20 mouse cellular contexts compared by ENCODE assay signal in the genomic region with DNA sequence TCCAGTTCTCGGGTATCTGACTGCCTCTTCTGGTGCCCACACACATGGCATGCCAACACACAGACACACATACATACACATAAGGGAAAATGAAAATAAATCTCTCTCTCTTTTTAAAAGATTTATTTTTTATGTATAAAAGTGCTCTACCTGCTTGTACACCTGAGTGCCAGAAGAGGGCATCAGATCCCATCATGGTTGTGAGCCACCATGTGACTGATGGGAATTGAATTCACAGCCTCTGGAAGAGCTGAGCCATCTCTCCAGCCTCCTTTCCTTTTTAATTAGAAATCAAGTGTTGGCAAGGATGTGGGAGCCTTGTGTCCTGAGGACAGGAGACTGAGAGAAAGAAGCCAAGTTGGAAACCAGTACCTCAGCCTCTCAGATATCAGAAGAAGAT. TPM values are rescaled to one million over a fixed set of nuclear protein-coding genes. Genes with fewer than 3 reads are reported as not detected.
DNase-seq lines count a peak whose midpoint lies in the region; ATAC-seq and TF ChIP-seq lines count a peak whose summit lies in the region.
"Had no signal": no experiment of that assay in that cellular context is flagged by ENCODE, and none has a peak within 500 bp of the region (broad histone marks: within the 10 kb centered on the region; RNA-seq: fewer than 3 reads in every experiment).

No protein-coding gene starts in this region.

- ATAC-seq in hindbrain, postnatal 0 days, result no peak
- no peak for ATAC-seq in lung, embryonic 14.5 days (ENCODE audit: insufficient read depth)
- no peak for ATAC-seq in cerebellum, adult (ENCODE audit: insufficient number of reproducible peaks, low FRiP score, low TSS enrichment)
- ATAC-seq: forebrain, embryonic 14.5 days; midbrain, embryonic 16.5 days had no signal

- TF ChIP-seq EP300 in CH12.LX (IDR thresholded peaks at IDR 0.05; ENCODE audit: low read length), result no peak

- peak; percentile 55 for DNase-seq in hindbrain, postnatal 0 days (ENCODE audit: low spot score)
- no peak for DNase-seq in hindbrain, embryonic 10.5 days (ENCODE audit: low spot score)
- no peak for DNase-seq in lung, embryonic 14.5 days
- DNase-seq in lung, adult 18-20 months, result no peak
- no peak for DNase-seq in CH12.LX (ENCODE audit: extremely low read depth)
- DNase-seq: adrenal gland, adult 8-10 months; cerebellum, adult 9-10 months; heart, adult 18-20 months; heart, postnatal 36 days; kidney, postnatal 10 days; right cerebral cortex, postnatal 25 days had no signal

- TF ChIP-seq CTCF in hindbrain, postnatal 0 days (IDR thresholded peaks at IDR 0.05; ENCODE audit: low read depth), result peak; percentile 62
- peak; percentile 34; the same call in 1 of the 2 replicates for TF ChIP-seq CTCF in lung, embryonic 14.5 days (IDR thresholded peaks at IDR 0.05; ENCODE audit: low read depth)
- TF ChIP-seq CTCF in CH12.LX (conservative IDR thresholded peaks at IDR 0.05 in 1 of 2, IDR thresholded peaks at IDR 0.05 in 1 of 2; ENCODE audit: low read depth in 2 of 2, low read length in 2 of 2), result peak in 1 of 2 experiments; percentile 40; a peak in 2 of 4 replicates
- TF ChIP-seq CTCF in cortical plate, adult 2 months (IDR thresholded peaks at IDR 0.05; ENCODE audit: extremely low read depth, insufficient read depth, low read length), result 0 out of 2 replicates have a peak, but pooled peaks have one; percentile 32

- H3K9ac ChIP-seq in hindbrain, postnatal 0 days (replicated peaks; ENCODE audit: low read length), result no peak overlapping the region
- no peak overlapping the region for H3K9ac ChIP-seq in lung, embryonic 14.5 days
- H3K9ac ChIP-seq in CH12.LX (ENCODE audit: insufficient read depth, low read depth), result no peak overlapping the region
- H3K9ac ChIP-seq: limb, embryonic 15.5 days; neural tube, embryonic 12.5 days had no signal

- H3K27me3 ChIP-seq in hindbrain, postnatal 0 days (ENCODE audit: insufficient read depth, low read length), result no peaks in the 10 kb centered on the region
- no peaks in the 10 kb centered on the region; the same call in 1 of the 2 replicates for H3K27me3 ChIP-seq in hindbrain, embryonic 10.5 days (ENCODE audit: insufficient read depth, poor library complexity, severe bottlenecking)
- no peaks in the 10 kb centered on the region for H3K27me3 ChIP-seq in lung, embryonic 14.5 days (ENCODE audit: insufficient read depth, low read length)
- peaks cover 44% of the 10 kb centered on the region for H3K27me3 ChIP-seq in CH12.LX (replicated peaks)
- H3K27me3 ChIP-seq: limb, embryonic 15.5 days; neural tube, embryonic 12.5 days had no signal

- 0 out of 2 replicates have a peak, but pooled peaks cover 4% of the 10 kb centered on the region for H3K4me1 ChIP-seq in hindbrain, postnatal 0 days (ENCODE audit: insufficient read depth, low read length)
- H3K4me1 ChIP-seq in hindbrain, embryonic 10.5 days (replicated peaks), result peaks cover 16% of the 10 kb centered on the region
- H3K4me1 ChIP-seq in lung, embryonic 14.5 days (ENCODE audit: insufficient read depth), result no peaks in the 10 kb centered on the region
- H3K4me1 ChIP-seq in CH12.LX (ENCODE audit: control insufficient read depth in 1 of 2, insufficient read depth in 2 of 2), result no peaks in the 10 kb centered on the region
- H3K4me1 ChIP-seq in cortical plate, adult 2 months (ENCODE audit: control insufficient read depth, insufficient read depth, low read length), result peaks cover 2% of the 10 kb centered on the region; the same call in 1 of the 2 replicates

- no peaks in the 10 kb centered on the region for H3K9me3 ChIP-seq in hindbrain, postnatal 0 days (ENCODE audit: low read length)
- 0 out of 2 replicates have a peak, but pooled peaks cover 3% of the 10 kb centered on the region for H3K9me3 ChIP-seq in hindbrain, embryonic 10.5 days
- no peaks in the 10 kb centered on the region for H3K9me3 ChIP-seq in lung, embryonic 14.5 days (ENCODE audit: low read depth, low read length)
- peaks cover 10% of the 10 kb centered on the region for H3K9me3 ChIP-seq in CH12.LX (replicated peaks; ENCODE audit: low read length)
- H3K9me3 ChIP-seq: limb, embryonic 15.5 days; neural tube, embryonic 12.5 days had no signal

- in situ Hi-C loops in CH12.LX (cut with MboI; ENCODE audit: low pct_ligation_motif_present, low pct_unique_long_range_greater_than_20kb, low sequenced_read_pairs), result loop anchor here (5.0 kb wide), 1 partner anchor 35 kb away; the partner anchor contains the start of gene Ren1

- H3K27ac ChIP-seq in hindbrain, postnatal 0 days, result no peak overlapping the region
- H3K27ac ChIP-seq in hindbrain, embryonic 10.5 days, result no peak overlapping the region
- no peak overlapping the region for H3K27ac ChIP-seq in lung, embryonic 14.5 days (ENCODE audit: low read depth)
- no peak overlapping the region for H3K27ac ChIP-seq in CH12.LX (ENCODE audit: insufficient read depth, low read depth)
- no peak overlapping the region for H3K27ac ChIP-seq in cortical plate, adult 2 months (ENCODE audit: insufficient read depth, low read length)
- H3K27ac ChIP-seq: limb, embryonic 15.5 days; macrophage; neural tube, embryonic 12.5 days had no signal

- no peaks in the 10 kb centered on the region for H3K36me3 ChIP-seq in hindbrain, postnatal 0 days (ENCODE audit: insufficient read depth, low read length)
- H3K36me3 ChIP-seq in hindbrain, embryonic 10.5 days, result no peaks in the 10 kb centered on the region
- H3K36me3 ChIP-seq in lung, embryonic 14.5 days (ENCODE audit: insufficient read depth), result no peaks in the 10 kb centered on the region
- no peaks in the 10 kb centered on the region for H3K36me3 ChIP-seq in CH12.LX (replicated peaks in 1 of 2; ENCODE audit: control insufficient read depth in 1 of 2, insufficient read depth in 1 of 2, low read length in 1 of 2)
- H3K36me3 ChIP-seq: limb, embryonic 15.5 days; neural tube, embryonic 12.5 days had no signal

- dilution Hi-C loops in CH12.LX (cut with MboI; ENCODE audit: extremely low pct_ligation_motif_present, extremely low pct_unique_long_range_greater_than_20kb, low sequenced_read_pairs), result no loop called here

- H3K4me3 ChIP-seq in hindbrain, postnatal 0 days (ENCODE audit: low read length), result no peak overlapping the region
- H3K4me3 ChIP-seq in hindbrain, embryonic 10.5 days, result no peak overlapping the region
- no peak overlapping the region for H3K4me3 ChIP-seq in lung, embryonic 14.5 days (ENCODE audit: low read depth, low read length)
- no peak overlapping the region for H3K4me3 ChIP-seq in CH12.LX (replicated peaks in 1 of 3; ENCODE audit: low read depth in 2 of 3, low read length in 2 of 3, poor library complexity in 1 of 3)
- no peak overlapping the region for H3K4me3 ChIP-seq in cortical plate, adult 2 months (ENCODE audit: insufficient read depth, low read length)
- H3K4me3 ChIP-seq: limb, embryonic 15.5 days; neural tube, embryonic 12.5 days had no signal

- H3K4me2 ChIP-seq in hindbrain, postnatal 0 days (ENCODE audit: low read depth, low read length), result no peak overlapping the region
- H3K4me2 ChIP-seq in lung, embryonic 14.5 days, result no peak overlapping the region
- no peak overlapping the region for H3K4me2 ChIP-seq in CH12.LX (ENCODE audit: insufficient read depth, low read depth, poor library complexity, severe bottlenecking)
- H3K4me2 ChIP-seq: limb, embryonic 15.5 days; neural tube, embryonic 12.5 days had no signal

- H3K79me2 ChIP-seq in CH12.LX (replicated peaks; ENCODE audit: control insufficient read depth, extremely low read depth, insufficient read depth, poor library complexity, severe bottlenecking), result no peaks in the 10 kb centered on the region

- no peak; the same call in 1 of the 2 replicates for TF ChIP-seq RAD21 in CH12.LX (IDR thresholded peaks at IDR 0.05; ENCODE audit: low read depth, low read length)

- 81% methylated on average over 1 of the region's 1 CpGs for WGBS in hindbrain, postnatal 0 days
- 82% methylated on average over 1 of the region's 1 CpGs for WGBS in hindbrain, embryonic 10.5 days
- WGBS in lung, embryonic 14.5 days, result 56% methylated on average over 1 of the region's 1 CpGs

- no peak for TF ChIP-seq POLR2A in CH12.LX (IDR thresholded peaks at IDR 0.05; ENCODE audit: low read depth, low read length)
- no peak for TF ChIP-seq POLR2A in cortical plate, adult 2 months (IDR thresholded peaks at IDR 0.05; ENCODE audit: extremely low read depth, insufficient read depth, low read length)

RNA-seq across cellular contexts. Expression of gene Kiss1, which starts 4.5 kb away (rescaled TPM):
- not detected in 2 replicates for total RNA-seq in hindbrain, postnatal 0 days (2014; rRNA removed)
- 1.4 TPM in 1 of 2 replicates, not detected in the other for polyA plus RNA-seq in hindbrain, postnatal 0 days (2015; fragmentation: Nextera tagmentation; extraction: Ambion mirVana)
- polyA plus RNA-seq in hindbrain, embryonic 10.5 days (2016; fragmentation: Nextera tagmentation; extraction: Ambion mirVana), result not detected in 2 replicates
- 6.6 and 7.1 TPM in 2 replicates for polyA plus RNA-seq in lung, embryonic 14.5 days (2014; fragmentation: Nextera tagmentation; extraction: Ambion mirVana)
- total RNA-seq in CH12.LX (2012; rRNA removed), result not detected in 2 replicates
- total RNA-seq in CH12.LX (2014; rRNA removed), result not detected in 2 replicates
- not detected in 2 replicates for polyA plus RNA-seq in CH12.LX (2012; ENCODE audit: insufficient read length, low read depth)
- 1.6 TPM in 1 of 2 replicates, not detected in the other for polyA plus RNA-seq in cortical plate, adult 2 months (2012; rRNA removed)
- total RNA-seq: adrenal gland, adult 8-10 months; gastrocnemius, adult 18-20 months; heart, adult 18-20 months; heart, postnatal 36 days; left cerebral cortex, postnatal 10 days had no signal
- polyA plus RNA-seq: forebrain, embryonic 14.5 days; limb, embryonic 15.5 days; macrophage; midbrain, embryonic 16.5 days; neural tube, embryonic 12.5 days had no signal

RNA-seq across cellular contexts. Expression of gene Golt1a, which starts 7.5 kb away (rescaled TPM):
- total RNA-seq in hindbrain, postnatal 0 days (2014; rRNA removed), result not detected in 2 replicates
- 0.08 TPM in 1 of 2 replicates, not detected in the other for polyA plus RNA-seq in hindbrain, postnatal 0 days (2015; fragmentation: Nextera tagmentation; extraction: Ambion mirVana)
- polyA plus RNA-seq in hindbrain, embryonic 10.5 days (2016; fragmentation: Nextera tagmentation; extraction: Ambion mirVana), result not detected in 2 replicates
- polyA plus RNA-seq in lung, embryonic 14.5 days (2014; fragmentation: Nextera tagmentation; extraction: Ambion mirVana), result 0.55 and 1.1 TPM in 2 replicates
- total RNA-seq in CH12.LX (2012; rRNA removed) (not detected in 2 replicates), CH12.LX (2014; rRNA removed) (not detected in 2 replicates)
- polyA plus RNA-seq in CH12.LX (2012; ENCODE audit: insufficient read length, low read depth), result not detected in 2 replicates
- 0.56 and 1.4 TPM in 2 replicates for polyA plus RNA-seq in cortical plate, adult 2 months (2012; rRNA removed)
- total RNA-seq: gastrocnemius, adult 18-20 months; heart, adult 18-20 months; heart, postnatal 36 days had no signal
- polyA plus RNA-seq: forebrain, embryonic 14.5 days; limb, embryonic 15.5 days; macrophage; midbrain, embryonic 16.5 days; neural tube, embryonic 12.5 days had no signal

RNA-seq across cellular contexts. Expression of gene Ren1, which starts 33.2 kb away (rescaled TPM):
- 0.58 and 1.1 TPM in 2 replicates for total RNA-seq in hindbrain, postnatal 0 days (2014; rRNA removed)
- 1.6 and 1.7 TPM in 2 replicates for polyA plus RNA-seq in hindbrain, postnatal 0 days (2015; fragmentation: Nextera tagmentation; extraction: Ambion mirVana)
- polyA plus RNA-seq in hindbrain, embryonic 10.5 days (2016; fragmentation: Nextera tagmentation; extraction: Ambion mirVana), result 0.22 and 0.37 TPM in 2 replicates
- 0.80 and 0.86 TPM in 2 replicates for polyA plus RNA-seq in lung, embryonic 14.5 days (2014; fragmentation: Nextera tagmentation; extraction: Ambion mirVana)
- total RNA-seq in CH12.LX (2012; rRNA removed), result 0.08 TPM in 1 of 2 replicates, not detected in the other
- not detected in 2 replicates for total RNA-seq in CH12.LX (2014; rRNA removed)
- not detected in 2 replicates for polyA plus RNA-seq in CH12.LX (2012; ENCODE audit: insufficient read length, low read depth)
- polyA plus RNA-seq in cortical plate, adult 2 months (2012; rRNA removed), result 0.06 TPM in 1 of 2 replicates, not detected in the other
- total RNA-seq: heart, adult 18-20 months; left cerebral cortex, postnatal 10 days had no signal
- polyA plus RNA-seq: forebrain, embryonic 14.5 days; macrophage; midbrain, embryonic 16.5 days had no signal

RNA-seq across cellular contexts. Expression of gene Etnk2, which starts 46.2 kb away (rescaled TPM):
- total RNA-seq in hindbrain, postnatal 0 days (2014; rRNA removed), result 36.7 and 49.7 TPM in 2 replicates
- 27.4 and 29.6 TPM in 2 replicates for polyA plus RNA-seq in hindbrain, postnatal 0 days (2015; fragmentation: Nextera tagmentation; extraction: Ambion mirVana)
- 2.9 and 4.1 TPM in 2 replicates for polyA plus RNA-seq in hindbrain, embryonic 10.5 days (2016; fragmentation: Nextera tagmentation; extraction: Ambion mirVana)
- polyA plus RNA-seq in lung, embryonic 14.5 days (2014; fragmentation: Nextera tagmentation; extraction: Ambion mirVana), result 2.8 and 3.7 TPM in 2 replicates
- total RNA-seq in CH12.LX (2012; rRNA removed) (0.17 and 0.30 TPM in 2 replicates), CH12.LX (2014; rRNA removed) (not detected in 2 replicates)
- polyA plus RNA-seq in CH12.LX (2012; ENCODE audit: insufficient read length, low read depth), result not detected in 2 replicates
- 14.6 and 16.7 TPM in 2 replicates for polyA plus RNA-seq in cortical plate, adult 2 months (2012; rRNA removed)
- polyA plus RNA-seq: macrophage had no signal
